Mouse (Mus musculus): ENCODE measurements at regions not wholly inside any gene's neighbourhood (a gene's known extent, or its start where the extent isn't known, plus 50 kb on each side); places are given as distances from the start of the nearest gene placed in this dataset.

DNA sequence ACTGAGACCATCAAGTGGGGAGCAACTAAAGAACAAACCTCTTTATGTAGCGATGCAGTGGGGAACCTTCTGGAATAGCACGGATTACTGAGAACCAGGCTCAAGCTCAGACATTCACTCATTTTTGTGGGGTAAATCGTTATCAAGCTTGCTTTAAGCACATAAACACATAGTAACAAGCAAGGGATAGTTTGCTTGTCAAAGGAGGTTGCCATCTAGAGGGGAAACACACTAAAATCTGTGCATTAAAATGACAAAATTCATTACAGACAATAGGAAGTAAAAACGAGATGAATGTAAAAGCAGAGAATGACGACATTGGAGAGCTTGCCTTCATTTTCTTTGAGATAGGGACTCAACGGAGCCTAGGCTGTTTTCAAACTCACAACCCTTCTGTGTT lies 92.8 kb upstream of the Frmd4a start:
- no peak for TF ChIP-seq CTCF (IDR thresholded peaks at IDR 0.05; ENCODE audit: extremely low read depth, insufficient read depth, low read length)
- no peak for TF ChIP-seq POLR2A (IDR thresholded peaks at IDR 0.05; ENCODE audit: extremely low read depth, insufficient read depth, low read length)
